Mouse (Mus musculus) neural tube, embryonic 10.5 days (tissue): ENCODE measurements at regions not wholly inside any gene's neighbourhood (a gene's known extent, or its start where the extent isn't known, plus 50 kb on each side); places are given as distances from the start of the nearest gene placed in this dataset.

Experiments
- DNase-seq: peaks from one replicate; pipeline ENCODE4 v3.0.0-alpha.2; 2017; ENCODE audit warnings: low spot score; ENCODE audit errors: extremely low spot score

DNA sequence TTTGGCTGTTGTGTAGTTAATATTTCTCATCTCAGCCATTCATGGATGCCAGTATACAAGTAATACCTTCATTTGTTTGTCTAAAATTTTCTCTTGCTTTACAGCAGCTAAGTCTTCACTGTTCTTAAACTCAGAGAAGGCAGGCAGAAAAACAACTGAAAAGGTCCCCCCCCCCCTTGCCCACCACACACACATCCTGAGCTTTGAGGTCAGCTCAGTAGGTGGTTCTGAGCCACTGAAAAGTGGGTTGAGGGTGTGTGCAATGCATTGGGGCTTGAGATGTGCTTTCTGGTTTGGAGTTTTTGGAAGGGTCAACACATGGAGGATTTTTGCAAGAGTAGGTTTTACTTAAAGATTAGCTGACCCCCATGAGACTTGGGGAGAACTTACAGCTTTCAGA lies 136.1 kb upstream of the Slco3a1 start:
- no peak for DNase-seq

DNA sequence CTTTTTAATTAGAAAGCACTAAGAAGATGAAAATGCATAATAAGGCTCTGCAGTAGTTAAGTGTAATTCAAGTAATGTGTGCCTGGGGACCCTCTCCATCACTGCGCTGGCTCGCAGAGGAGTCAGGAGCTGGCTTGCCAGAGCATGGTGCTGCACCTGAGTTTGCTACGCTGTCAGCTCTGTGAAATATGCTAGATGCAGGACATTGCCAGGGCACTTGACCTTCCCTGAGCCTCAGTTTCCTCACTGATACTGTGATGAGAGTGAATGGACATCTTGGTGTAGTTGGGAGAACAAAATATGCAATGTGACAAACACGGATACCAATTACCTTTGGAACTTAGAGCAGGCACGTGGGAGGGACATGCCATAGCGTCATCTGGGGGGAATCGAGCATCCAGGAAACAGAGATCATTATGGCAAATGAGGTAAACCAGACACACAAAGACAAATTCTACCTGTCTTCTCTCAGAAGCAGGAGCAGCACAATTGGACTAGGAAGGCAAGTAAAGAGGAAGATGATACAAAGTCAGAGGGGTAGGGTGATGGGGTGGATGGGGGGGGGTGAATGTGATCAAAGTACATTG lies 133.6 kb upstream of the Slco3a1 start:
- DNase-seq, result no peak

- no peak for DNase-seq
These were observed 132.9 kb upstream of the Slco3a1 start for GRCm38 (mm10) chr7:74687303-74688115.

DNA sequence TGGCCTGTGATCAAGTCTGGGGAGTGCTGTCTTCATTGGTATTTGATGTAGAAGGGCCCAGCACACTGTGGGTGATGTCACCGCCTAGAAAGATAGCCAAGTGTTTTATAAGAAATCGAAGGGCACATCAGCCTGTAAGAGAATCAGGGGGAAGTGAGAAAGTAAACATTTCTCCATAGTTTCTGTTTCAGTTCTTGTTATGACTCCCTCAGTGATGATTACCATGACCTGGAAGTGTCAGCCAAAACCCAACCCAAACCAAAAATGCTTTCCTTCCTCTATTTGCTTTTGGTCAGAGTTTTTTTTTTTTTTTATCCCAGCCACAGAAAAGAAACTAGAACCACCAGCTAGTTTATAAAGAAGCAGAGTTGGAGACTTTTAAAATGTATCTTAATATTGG lies 129.4 kb upstream of the Slco3a1 start:
- no peak for DNase-seq

- no peak for DNase-seq
These were observed 119.2 kb upstream of the Slco3a1 start for GRCm38 (mm10) chr7:74673626-74674295.

DNA sequence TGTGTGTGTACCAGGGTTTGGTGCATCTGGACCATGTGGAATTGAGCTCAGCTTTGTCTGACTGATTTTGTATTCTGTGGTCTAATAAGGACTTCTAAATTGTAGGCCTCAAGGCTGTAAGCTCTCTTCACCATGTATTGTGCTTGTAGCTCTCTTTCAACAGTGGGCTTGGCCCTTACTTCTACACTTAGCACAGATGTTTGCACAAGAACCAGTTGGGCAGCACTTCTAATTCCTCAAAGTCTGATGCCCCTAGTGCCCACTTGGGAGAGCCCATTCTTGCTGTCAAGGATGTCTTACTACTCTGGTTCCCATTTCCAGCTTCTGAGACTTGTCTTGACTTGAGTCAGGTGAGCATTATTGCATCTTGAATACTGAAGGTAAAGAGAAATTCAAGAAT lies 114.5 kb upstream of the Slco3a1 start:
- DNase-seq, result no peak

- no peak for DNase-seq
These were observed 112.5 kb upstream of the Slco3a1 start for GRCm38 (mm10) chr7:74667106-74667505.

- no peak for DNase-seq
These were observed 109.2 kb upstream of the Slco3a1 start for GRCm38 (mm10) chr7:74663820-74664219.

GRCm38 (mm10) chr7:74647310-74647709 lies 92.7 kb upstream of the Slco3a1 start:
- DNase-seq, result no peak

GRCm38 (mm10) chr7:74640171-74640570 lies 85.6 kb upstream of the Slco3a1 start:
- DNase-seq, result no peak

GRCm38 (mm10) chr7:74632217-74632616 lies 77.6 kb upstream of the Slco3a1 start:
- DNase-seq, result no peak

- no peak for DNase-seq
These were observed 74.4 kb upstream of the Slco3a1 start for GRCm38 (mm10) chr7:74628799-74629468.
